Mouse (Mus musculus) adrenal gland, adult (tissue): ENCODE results near the gene Cyp2c29.
"Not testable (repeated sequence)": the region's sequence is repeated elsewhere in the genome, so short reads cannot be mapped to it uniquely, and the experiment has no call there.

ENCODE experiments used
- DNase-seq, 2 experiments: peaks; one replicate each; pipeline ENCODE4 v3.0.0; 2022 to 2023; ENCODE audit warnings: low spot score in 1 of 2; ENCODE audit not compliant: inconsistent age in 2 of 2

Cyp2c29 gene

GRCm38 (mm10) chr19:39269105-39269504 lies at the start of gene Cyp2c29:
Gene Cyp2c29, plus strand, starts transcription at chr19:39269405.
- not testable (repeated sequence) for DNase-seq

DNA sequence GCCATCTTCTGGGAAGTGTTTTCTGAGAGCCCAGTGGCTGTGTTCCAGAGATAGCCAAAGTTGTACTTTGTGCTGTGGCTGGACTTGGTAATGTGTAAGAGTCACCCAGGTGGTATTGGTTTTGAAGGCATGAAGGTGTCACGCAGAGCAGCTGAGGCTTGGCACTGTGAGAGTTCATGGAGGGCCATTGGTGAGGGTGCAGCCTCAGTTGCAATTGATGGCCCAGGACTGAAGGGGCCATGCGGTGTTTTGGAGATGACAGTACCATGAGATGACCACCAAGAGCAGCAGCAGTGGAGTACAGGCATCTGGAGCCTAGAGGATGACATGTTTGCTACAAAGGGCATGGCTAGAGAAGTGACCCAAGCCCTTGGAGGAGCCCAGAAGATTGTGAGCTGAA lies 2.2 kb upstream of the Cyp2c29 start:
- not testable (repeated sequence) for DNase-seq

DNA sequence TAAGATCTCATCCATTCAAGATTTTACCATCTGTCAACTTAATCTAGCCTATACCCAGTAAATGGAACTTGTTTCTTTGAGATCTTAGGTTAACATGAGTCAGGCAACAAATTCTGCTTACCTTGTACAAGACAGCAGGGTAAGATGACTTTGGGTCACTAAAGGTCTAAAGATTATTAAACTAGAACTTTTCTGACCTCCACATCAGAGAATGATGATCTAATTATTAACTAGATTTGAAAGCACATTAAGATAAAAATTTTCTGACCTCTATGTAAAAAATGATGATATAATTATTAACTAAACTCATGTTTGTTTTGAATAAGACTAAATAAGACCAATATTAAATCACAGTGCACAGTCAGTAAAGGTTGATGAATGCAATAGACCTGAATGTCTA lies 13.6 kb downstream of the Cyp2c29 start:
- no peak for DNase-seq

- no peak for DNase-seq
Measured at GRCm38 (mm10) chr19:39285637-39286036, 16.4 kb downstream of the Cyp2c29 start.

DNA sequence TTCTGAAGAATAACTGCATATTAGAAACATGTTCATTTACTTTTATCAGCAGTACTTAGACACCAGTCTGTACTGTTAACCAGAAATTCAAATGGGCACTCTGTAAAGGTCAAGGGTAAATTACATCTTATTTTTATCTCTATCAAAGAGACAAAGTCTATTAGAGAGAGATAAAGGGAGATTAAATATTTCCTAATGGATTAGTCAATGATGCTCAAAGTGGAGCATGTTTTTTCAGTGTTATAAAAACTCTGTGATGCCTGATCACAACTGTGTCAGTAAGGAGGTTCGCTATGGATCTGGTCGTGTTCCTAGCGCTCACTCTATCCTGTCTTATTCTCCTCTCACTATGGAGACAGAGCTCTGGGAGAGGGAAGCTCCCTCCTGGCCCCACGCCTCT lies 17.6 kb downstream of the Cyp2c29 start:
- no peak for DNase-seq

DNA sequence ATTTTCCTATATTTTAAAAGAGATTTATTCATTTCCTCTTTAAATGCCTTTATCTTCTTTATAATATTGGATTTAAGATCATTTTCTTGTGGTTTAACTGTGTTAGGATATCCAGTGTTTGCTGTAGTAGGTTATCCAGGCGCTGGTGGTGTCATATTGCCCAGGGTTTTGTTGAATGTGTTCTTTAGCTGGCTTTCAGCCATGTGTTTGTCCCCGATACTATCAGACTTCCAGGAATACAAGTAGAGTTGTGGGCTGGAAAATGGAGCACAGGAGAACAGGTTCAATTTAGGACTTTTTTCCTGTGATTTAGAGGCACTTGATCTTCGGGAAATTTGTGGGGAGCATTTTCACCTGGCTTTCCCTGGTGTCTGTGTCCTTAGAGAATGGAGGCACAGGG lies 19.8 kb downstream of the Cyp2c29 start:
- no peak for DNase-seq
